Mouse (Mus musculus) neural tube, embryonic 11.5 days (tissue): ENCODE measurements at regions not wholly inside any gene's neighbourhood (a gene's known extent, or its start where the extent isn't known, plus 50 kb on each side); places are given as distances from the start of the nearest gene placed in this dataset.

Experiments used
- ATAC-seq: fragments of 200-750 bp; cut with Nextera tagmentation; 2 replicates; pipeline ENCODE4 v1.8.0; 2017; ENCODE audit warnings: moderate number of reproducible peaks, mild to moderate bottlenecking, moderate TSS enrichment, moderate library complexity; ENCODE audit not compliant: insufficient read depth, low FRiP score, low TSS enrichment
- DNase-seq: peaks from one replicate; pipeline ENCODE4 v3.0.0-alpha.2; 2015; ENCODE audit warnings: low spot score
- H3K27ac ChIP-seq: fragments of 300-500 bp; sonication (generic); 2 replicates; pipeline ENCODE4 v1.5.1; 2014; ENCODE audit warnings: low read depth, mild to moderate bottlenecking, low read length
- H3K27me3 ChIP-seq: fragments of 300-500 bp; sonication (generic); 2 replicates; pipeline ENCODE4 v1.6.1; 2014; ENCODE audit warnings: mild to moderate bottlenecking, low read length, mixed read lengths; ENCODE audit not compliant: control insufficient read depth, insufficient read depth
- H3K36me3 ChIP-seq: fragments of 300-500 bp; sonication (generic); 2 replicates; pipeline ENCODE4 v1.6.1; 2014; ENCODE audit warnings: mild to moderate bottlenecking, low read length, moderate library complexity, mixed read lengths; ENCODE audit not compliant: control insufficient read depth, insufficient read depth
- H3K4me1 ChIP-seq: fragments of 300-500 bp; sonication (generic); 2 replicates; pipeline ENCODE4 v1.6.1; 2014; ENCODE audit warnings: low read length, mixed read lengths; ENCODE audit not compliant: control insufficient read depth, insufficient read depth
- H3K4me2 ChIP-seq: fragments of 300-500 bp; sonication (generic); 2 replicates; pipeline ENCODE4 v1.6.1; 2014; ENCODE audit warnings: low read depth, mild to moderate bottlenecking, moderate library complexity
- H3K4me3 ChIP-seq: fragments of 300-500 bp; sonication (generic); 2 replicates; pipeline ENCODE4 v1.5.1; 2014; ENCODE audit warnings: low read depth, low read length
- H3K9ac ChIP-seq: fragments of 300-500 bp; sonication (generic); 2 replicates; pipeline ENCODE4 v1.6.1; 2014; ENCODE audit warnings: mild to moderate bottlenecking, low read length
- H3K9me3 ChIP-seq: fragments of 300-500 bp; sonication (generic); 2 replicates; pipeline ENCODE4 v1.6.1; 2016; ENCODE audit warnings: low read length; ENCODE audit not compliant: control insufficient read depth
- whole genome bisulfite sequencing: fragments of 180-500 bp; shearing (Covaris S2); extraction: QIAGEN DNeasy Blood & Tissue Kit; methylation state at CpG from one replicate; pipeline ENCODE4 v1.1.7; 2014; 5-methylcytosine and 5-hydroxymethylcytosine counted together

GRCm38 (mm10) chr8:103884873-103885780 lies 216.3 kb upstream of the Cdh5 start:
- Histone ChIP-seq H3K4me3 (no peak overlapping the region), H3K36me3 (no peaks in the 10 kb centered on the region), H3K27ac (no peak overlapping the region), H3K4me2 (no peak overlapping the region), H3K27me3 (no peaks in the 10 kb centered on the region), H3K4me1 (no peaks in the 10 kb centered on the region), H3K9ac (no peak overlapping the region), H3K9me3 (no peaks in the 10 kb centered on the region)
- 92% methylated on average over 12 of the region's 12 CpGs for WGBS
- DNase-seq, result no peak
- no peak for ATAC-seq

- no peak for DNase-seq
- Histone ChIP-seq H3K4me2 (no peak overlapping the region), H3K36me3 (no peaks in the 10 kb centered on the region), H3K9me3 (no peaks in the 10 kb centered on the region), H3K27me3 (no peaks in the 10 kb centered on the region), H3K4me3 (no peak overlapping the region), H3K27ac (no peak overlapping the region), H3K9ac (no peak overlapping the region), H3K4me1 (no peaks in the 10 kb centered on the region)
- WGBS, result 85% methylated on average over 6 of the region's 6 CpGs
- ATAC-seq, result no peak
Measured at GRCm38 (mm10) chr8:103894589-103894988, 206.8 kb upstream of the Cdh5 start.

- no peak overlapping the region for H3K4me2 ChIP-seq
- no peaks in the 10 kb centered on the region for H3K9me3 ChIP-seq
- H3K27ac ChIP-seq, result no peak overlapping the region
- DNase-seq (no peak), ATAC-seq (no peak)
- H3K4me3 ChIP-seq, result no peak overlapping the region
- no peaks in the 10 kb centered on the region for H3K36me3 ChIP-seq
- no peaks in the 10 kb centered on the region for H3K27me3 ChIP-seq
- WGBS, result 72% methylated on average over 6 of the region's 6 CpGs
- no peak overlapping the region for H3K9ac ChIP-seq
- no peaks in the 10 kb centered on the region for H3K4me1 ChIP-seq
Measured at GRCm38 (mm10) chr8:103895132-103895531, 206.3 kb upstream of the Cdh5 start.

GRCm38 (mm10) chr8:103897463-103897862 lies 204.0 kb upstream of the Cdh5 start:
- ATAC-seq, result no peak
- Histone ChIP-seq H3K4me2 (no peak overlapping the region), H3K27ac (no peak overlapping the region), H3K36me3 (no peaks in the 10 kb centered on the region), H3K27me3 (no peaks in the 10 kb centered on the region), H3K4me1 (no peaks in the 10 kb centered on the region), H3K9ac (no peak overlapping the region), H3K9me3 (no peaks in the 10 kb centered on the region), H3K4me3 (no peak overlapping the region)
- DNase-seq, result no peak
- WGBS, result 76% methylated on average over 7 of the region's 7 CpGs

GRCm38 (mm10) chr8:103902516-103902915 lies 198.9 kb upstream of the Cdh5 start:
- ATAC-seq (no peak), DNase-seq (no peak)
- Histone ChIP-seq H3K9me3 (no peaks in the 10 kb centered on the region), H3K27me3 (no peaks in the 10 kb centered on the region), H3K36me3 (no peaks in the 10 kb centered on the region), H3K4me1 (no peaks in the 10 kb centered on the region), H3K4me3 (no peak overlapping the region), H3K4me2 (no peak overlapping the region), H3K9ac (no peak overlapping the region), H3K27ac (no peak overlapping the region)
- WGBS, result 79% methylated on average over 1 of the region's 1 CpGs

GRCm38 (mm10) chr8:103903635-103904034 lies 197.8 kb upstream of the Cdh5 start:
- Histone ChIP-seq H3K4me1 (no peaks in the 10 kb centered on the region), H3K27ac (no peak overlapping the region), H3K27me3 (no peaks in the 10 kb centered on the region), H3K9ac (no peak overlapping the region), H3K4me2 (no peak overlapping the region), H3K4me3 (no peak overlapping the region), H3K9me3 (no peaks in the 10 kb centered on the region), H3K36me3 (no peaks in the 10 kb centered on the region)
- DNase-seq, result no peak
- no peak for ATAC-seq
- 83% methylated on average over 5 of the region's 5 CpGs for WGBS

- ATAC-seq (no peak), DNase-seq (no peak)
- Histone ChIP-seq H3K9me3 (no peaks in the 10 kb centered on the region), H3K4me2 (no peak overlapping the region), H3K4me1 (no peaks in the 10 kb centered on the region), H3K27me3 (no peaks in the 10 kb centered on the region), H3K4me3 (no peak overlapping the region), H3K36me3 (no peaks in the 10 kb centered on the region), H3K27ac (no peak overlapping the region), H3K9ac (no peak overlapping the region)
- WGBS, result 85% methylated on average over 4 of the region's 4 CpGs
Measured at GRCm38 (mm10) chr8:103907662-103908061, 193.8 kb upstream of the Cdh5 start.

GRCm38 (mm10) chr8:103911287-103912015 lies 190.0 kb upstream of the Cdh5 start:
- no peaks in the 10 kb centered on the region for H3K36me3 ChIP-seq
- 75% methylated on average over 2 of the region's 2 CpGs for WGBS
- H3K4me2 ChIP-seq, result no peak overlapping the region
- DNase-seq (no peak), ATAC-seq (no peak)
- H3K4me3 ChIP-seq, result no peak overlapping the region
- H3K9ac ChIP-seq, result no peak overlapping the region
- no peaks in the 10 kb centered on the region for H3K4me1 ChIP-seq
- H3K27ac ChIP-seq, result no peak overlapping the region
- no peaks in the 10 kb centered on the region for H3K27me3 ChIP-seq
- no peaks in the 10 kb centered on the region for H3K9me3 ChIP-seq
